Mouse (Mus musculus) c-Kit-positive CD71-positive TER-119-positive erythroid progenitor cells, embryonic 14.5 days (primary cell): Measurements from ENCODE around the gene Gbp7.
"Not testable (repeated sequence)": the region's sequence is repeated elsewhere in the genome, so short reads cannot be mapped to it uniquely, and the experiment has no call there.

Experiments used
- DNase-seq: peaks from one replicate; pipeline ENCODE4 v3.0.0-alpha.2; 2013; ENCODE audit warnings: low spot score

The Gbp7 gene

GRCm38 (mm10) chr3:142561045-142561646, 31.0 kb downstream of the Gbp7 start:
- DNase-seq, result no peak

- DNase-seq, result no peak
These were observed 31.5 kb downstream of the Gbp7 start for GRCm38 (mm10) chr3:142561666-142562065.

- not testable (repeated sequence) for DNase-seq
These were observed 37.3 kb downstream of the Gbp7 start for GRCm38 (mm10) chr3:142567490-142567889.

DNA sequence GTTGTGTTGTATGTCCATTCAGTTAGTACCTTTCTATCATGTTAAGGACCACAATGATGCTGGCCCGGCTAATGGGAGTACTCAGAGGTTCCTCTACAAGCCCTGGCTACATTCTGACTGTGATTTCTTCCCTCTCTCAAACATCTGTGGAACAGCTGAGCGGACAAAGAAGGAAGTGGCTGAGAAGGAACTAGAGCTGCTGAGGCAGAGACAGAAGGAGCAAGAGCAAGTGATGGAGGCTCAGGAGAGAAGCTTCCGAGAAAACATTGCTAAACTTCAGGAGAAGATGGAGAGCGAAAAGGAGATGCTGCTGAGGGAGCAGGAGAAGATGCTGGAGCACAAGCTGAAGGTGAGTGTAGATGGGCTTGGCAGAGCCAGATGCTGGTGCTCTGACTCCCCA, 40.6 kb downstream of the Gbp7 start:
- no peak for DNase-seq

DNA sequence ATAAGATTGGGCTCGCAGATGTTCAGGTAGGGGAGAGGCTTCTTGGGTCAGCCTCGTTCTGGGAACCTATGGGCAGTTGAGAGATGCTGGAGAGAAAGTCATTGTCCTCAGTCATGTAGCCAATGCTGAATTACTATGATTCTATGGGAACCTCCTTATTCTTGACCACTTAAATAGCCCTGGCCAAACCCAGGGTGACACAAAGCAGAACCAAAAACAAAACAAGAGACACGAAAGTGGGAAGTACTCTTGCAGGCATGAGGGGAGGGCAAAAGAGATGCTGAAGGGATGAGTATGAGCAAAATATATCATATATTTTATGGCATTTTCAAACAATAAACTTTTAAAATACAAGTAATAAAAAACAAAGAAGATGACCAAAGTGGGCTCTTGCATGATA, 47.0 kb downstream of the Gbp7 start:
- DNase-seq, result no peak

- DNase-seq, result no peak
These were observed 48.2 kb downstream of the Gbp7 start for GRCm38 (mm10) chr3:142578342-142578741.

DNA sequence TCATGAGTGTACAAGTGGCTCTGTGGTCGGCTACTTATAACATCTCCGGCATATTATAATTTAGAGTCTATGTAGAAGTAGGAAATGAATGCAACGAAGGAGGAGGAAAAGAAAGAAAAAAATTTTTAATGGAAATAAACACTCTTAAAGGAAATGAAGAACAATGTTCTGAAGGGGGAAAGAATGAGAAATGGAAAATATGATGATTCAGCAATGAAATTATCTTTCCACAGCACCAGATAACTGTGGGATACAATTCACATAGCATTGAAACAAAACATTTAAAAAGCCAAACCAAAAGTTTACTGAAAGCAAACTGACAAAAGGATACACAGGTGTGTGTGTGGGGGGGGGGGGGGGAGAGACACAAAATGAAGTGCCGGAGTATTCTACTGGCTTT, 52.9 kb downstream of the Gbp7 start:
- no peak for DNase-seq

DNA sequence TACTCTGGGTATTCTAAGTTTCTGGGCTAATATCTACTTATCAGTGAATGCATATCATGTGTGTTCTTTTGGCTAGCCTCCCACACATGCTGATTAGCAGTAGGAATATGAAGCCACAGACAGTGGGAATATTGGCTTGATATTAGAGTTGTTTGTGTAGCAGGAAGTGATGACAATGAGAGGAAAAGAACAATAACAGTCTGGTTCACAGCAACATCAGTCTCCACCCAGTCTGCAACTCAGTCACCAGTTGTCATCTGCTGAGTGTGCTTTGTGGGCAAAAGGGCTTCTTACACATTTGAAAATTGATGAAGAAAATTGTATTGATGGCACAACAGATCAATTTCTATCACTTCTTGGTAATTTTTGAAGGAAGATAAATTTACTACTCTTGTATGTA, 57.2 kb downstream of the Gbp7 start:
- no peak for DNase-seq

GRCm38 (mm10) chr3:142588888-142589287, 58.7 kb downstream of the Gbp7 start:
- DNase-seq, result no peak

DNA sequence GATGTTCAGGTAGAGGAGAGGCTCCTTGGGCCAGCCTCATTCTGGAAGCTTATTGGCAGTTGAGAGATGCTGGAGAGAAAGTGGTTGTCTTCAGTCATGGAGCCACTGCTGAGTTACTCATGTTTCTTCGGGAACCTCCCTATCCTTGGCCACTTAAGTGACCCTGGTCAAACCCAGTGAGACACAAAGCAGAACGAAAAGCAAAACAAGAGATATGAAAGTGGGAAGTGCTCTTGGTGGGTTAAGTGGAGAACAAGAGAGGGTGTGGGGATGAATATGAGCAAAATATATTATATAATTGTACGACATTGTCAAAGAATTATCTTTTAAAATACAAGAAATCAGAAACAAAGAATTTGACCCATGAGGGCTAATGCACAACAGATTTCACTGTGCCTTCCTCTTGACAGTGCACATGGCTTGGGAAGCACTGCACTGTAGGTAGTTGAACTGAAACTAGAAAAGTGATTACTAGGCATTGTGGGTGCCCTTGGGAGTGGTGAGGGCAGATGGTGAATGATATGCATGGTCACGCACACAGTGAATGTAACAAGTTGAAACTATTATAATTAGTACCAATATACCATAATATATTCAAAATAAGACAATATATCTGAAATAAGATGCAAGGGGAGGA, 60.4 kb downstream of the Gbp7 start:
- no peak for DNase-seq

DNA sequence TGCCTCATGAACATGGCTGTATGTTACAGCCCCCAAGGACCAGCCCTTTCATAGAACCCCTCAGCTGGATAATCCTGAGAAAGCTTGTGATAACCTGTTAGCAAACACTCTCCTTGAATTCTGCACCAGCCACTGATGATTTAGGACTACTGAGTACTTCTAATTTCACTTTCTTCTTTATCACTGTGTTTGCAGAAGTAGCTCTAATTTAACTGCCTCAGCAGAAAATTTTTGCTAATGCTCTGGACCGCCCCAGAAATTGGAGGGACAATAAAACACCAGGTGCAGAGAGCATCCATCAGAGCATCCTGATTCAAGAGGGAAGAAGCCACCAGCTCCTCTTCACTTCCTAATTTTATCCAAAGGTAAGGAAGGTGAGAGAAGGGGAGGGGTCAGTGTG, 64.4 kb downstream of the Gbp7 start, which contains the start of gene Gbp2b:
Gene Gbp2b, plus strand, starts transcription at position 301 of the 400 bp plus-strand sequence.
- no peak for DNase-seq

GRCm38 (mm10) chr3:142597923-142598322, 67.8 kb downstream of the Gbp7 start:
- no peak for DNase-seq
